Mouse (Mus musculus): ENCODE measurements around the gene S100pbp. TPM values are rescaled to one million over a fixed set of nuclear protein-coding genes. Genes with fewer than 3 reads are reported as not detected.

S100pbp gene
- total and polyA plus RNA-seq, 2 experiments from 2014 or later: 15.6 to 52.2 TPM

- H3K9me3 ChIP-seq (ENCODE audit: low read length): no peaks in the 10 kb centered on the region
- peak overlapping the region; percentile 49 for H3K4me2 ChIP-seq (ENCODE audit: low read depth)
- no peak overlapping the region for H3K27ac ChIP-seq (ENCODE audit: low read depth, low read length)
- TF ChIP-seq CTCF (IDR thresholded peaks at IDR 0.05; ENCODE audit: low read depth): no peak
- peak overlapping the region; percentile 32 for H3K4me3 ChIP-seq (ENCODE audit: low read depth, low read length)
- H3K9ac ChIP-seq: peak overlapping the region; percentile 29
- no peaks in the 10 kb centered on the region; the same call in 1 of the 2 replicates for H3K27me3 ChIP-seq (ENCODE audit: insufficient read depth, low read length)
- ATAC-seq (no peak), DNase-seq (no peak)
- H3K4me1 ChIP-seq (ENCODE audit: insufficient read depth): peaks cover 9% of the 10 kb centered on the region; the same call in 1 of the 2 replicates
- 17% methylated on average over 5 of the region's 5 CpGs for WGBS
- H3K36me3 ChIP-seq (ENCODE audit: insufficient read depth): peaks cover 22% of the 10 kb centered on the region; the same call in 1 of the 2 replicates
Observed at GRCm38 (mm10) chr4:129226441-129226963, 37.0 kb upstream of the S100pbp start.

- peaks cover 9% of the 10 kb centered on the region; the same call in 1 of the 2 replicates for H3K4me1 ChIP-seq (ENCODE audit: insufficient read depth)
- DNase-seq (no peak), ATAC-seq (no peak)
- H3K27me3 ChIP-seq (ENCODE audit: insufficient read depth, low read length): no peaks in the 10 kb centered on the region; the same call in 1 of the 2 replicates
- H3K9me3 ChIP-seq (ENCODE audit: low read length): no peaks in the 10 kb centered on the region
- TF ChIP-seq CTCF (IDR thresholded peaks at IDR 0.05; ENCODE audit: low read depth): no peak
- 96% methylated on average over 12 of the region's 12 CpGs for WGBS
- H3K4me2 ChIP-seq (ENCODE audit: low read depth): no peak overlapping the region
- no peak overlapping the region for H3K4me3 ChIP-seq (ENCODE audit: low read depth, low read length)
- H3K27ac ChIP-seq (ENCODE audit: low read depth, low read length): no peak overlapping the region
- peaks cover 30% of the 10 kb centered on the region; the same call in 1 of the 2 replicates for H3K36me3 ChIP-seq (ENCODE audit: insufficient read depth)
- no peak overlapping the region for H3K9ac ChIP-seq
Observed at GRCm38 (mm10) chr4:129225315-129225714, 35.8 kb upstream of the S100pbp start.

DNA sequence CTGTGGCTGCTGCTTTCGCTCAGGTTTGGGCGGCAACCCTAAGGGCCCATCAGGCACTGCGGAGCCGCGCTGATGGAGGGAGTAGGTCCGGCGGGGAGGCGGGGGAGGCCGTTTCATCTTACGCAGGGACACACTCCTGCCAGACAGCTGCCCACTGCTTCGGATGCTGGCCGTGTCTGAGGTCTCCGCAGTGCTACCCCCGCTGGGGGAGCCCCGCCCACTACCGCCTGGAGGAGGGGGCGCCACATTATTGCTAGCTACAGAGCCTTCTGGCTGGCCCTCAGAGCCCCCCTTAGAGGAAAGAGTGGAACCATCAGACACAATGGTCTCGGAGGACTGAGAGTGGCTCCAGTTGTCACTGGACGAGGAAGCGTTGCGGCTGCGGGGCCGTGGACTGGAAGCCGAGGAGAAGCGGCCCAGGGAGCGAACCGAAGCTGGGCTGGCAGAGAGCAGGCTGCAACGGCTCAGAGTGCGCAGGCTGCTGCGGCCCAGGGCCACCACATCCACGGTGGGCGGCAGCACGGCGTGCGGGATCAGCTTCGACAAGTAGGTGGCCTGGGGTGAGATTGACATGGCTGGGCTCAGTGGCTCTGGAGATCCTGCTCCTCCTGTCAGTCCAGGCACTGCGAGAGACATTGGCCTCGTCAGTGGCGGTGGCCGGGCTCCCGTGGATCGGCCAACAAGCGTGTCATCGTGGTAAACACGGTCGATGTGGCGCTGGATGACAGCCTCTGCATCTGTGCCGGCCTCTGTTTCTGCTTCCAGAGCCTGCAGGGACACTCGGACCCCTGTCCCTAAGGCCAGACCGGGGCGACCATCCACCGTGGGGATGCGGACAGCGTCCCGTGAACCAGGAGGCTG lies 34.1 kb upstream of the S100pbp start:
- DNase-seq (no peak), ATAC-seq (peak; percentile 22; the same call in 1 of the 2 replicates)
- peaks cover 9% of the 10 kb centered on the region; the same call in 1 of the 2 replicates for H3K4me1 ChIP-seq (ENCODE audit: insufficient read depth)
- no peaks in the 10 kb centered on the region; the same call in 1 of the 2 replicates for H3K27me3 ChIP-seq (ENCODE audit: insufficient read depth, low read length)
- H3K4me3 ChIP-seq (ENCODE audit: low read depth, low read length): peak overlapping the region; percentile 6
- H3K36me3 ChIP-seq (ENCODE audit: insufficient read depth): peaks cover 47% of the 10 kb centered on the region
- no peak for TF ChIP-seq CTCF (IDR thresholded peaks at IDR 0.05; ENCODE audit: low read depth)
- 36% methylated on average over 55 of the region's 55 CpGs for WGBS
- no peaks in the 10 kb centered on the region for H3K9me3 ChIP-seq (ENCODE audit: low read length)
- H3K27ac ChIP-seq (ENCODE audit: low read depth, low read length): no peak overlapping the region
- H3K9ac ChIP-seq: peak overlapping the region; percentile 33
- peak overlapping the region; percentile 49 for H3K4me2 ChIP-seq (ENCODE audit: low read depth)

DNA sequence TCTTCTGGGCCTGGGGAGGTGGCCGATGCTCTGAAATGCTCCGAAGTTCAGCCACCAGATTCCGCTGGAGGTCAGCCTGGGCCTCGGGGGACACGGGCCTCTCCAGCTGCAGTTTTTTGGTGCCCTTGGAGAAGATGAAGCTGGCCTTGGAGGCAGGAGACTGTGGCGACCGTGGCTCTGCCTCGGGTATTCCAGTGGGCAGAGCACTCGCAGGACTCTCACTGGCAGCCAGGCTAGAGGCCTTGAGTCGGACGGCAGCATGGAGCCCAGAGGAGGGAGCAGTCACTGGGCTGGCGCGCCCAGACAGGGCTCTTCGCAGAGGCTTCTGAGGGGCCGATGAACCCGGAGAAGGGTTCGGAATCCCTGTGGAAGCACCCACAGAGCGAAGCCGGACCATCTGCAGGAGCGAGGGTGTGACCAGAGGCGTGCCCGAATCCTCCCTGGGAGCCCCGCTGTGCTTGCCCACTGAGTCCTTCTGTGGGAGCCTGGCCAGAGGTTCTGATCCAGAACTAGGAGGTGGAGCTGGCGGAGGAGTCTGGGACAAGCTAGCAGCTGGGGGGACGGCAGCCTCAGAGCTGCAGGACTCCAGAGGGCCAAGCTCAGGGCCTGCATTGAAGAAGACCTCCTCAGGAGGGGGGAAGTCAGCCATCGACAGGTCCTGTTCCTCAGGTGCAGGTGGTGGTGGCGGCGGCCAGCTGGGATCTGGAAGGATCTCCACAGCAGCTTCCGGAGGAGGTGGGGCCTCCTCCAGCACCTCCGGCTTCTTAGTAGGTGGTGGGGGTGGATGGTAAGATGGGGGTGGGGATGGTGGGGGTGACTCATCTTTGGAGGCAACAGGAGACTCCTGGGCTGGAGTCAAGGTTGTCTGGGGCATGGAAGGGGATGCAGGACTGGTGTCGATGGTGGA lies 32.7 kb upstream of the S100pbp start:
- Histone ChIP-seq H3K4me3 (ENCODE audit: low read depth, low read length) (no peak overlapping the region), H3K27me3 (ENCODE audit: insufficient read depth, low read length) (no peaks in the 10 kb centered on the region; the same call in 1 of the 2 replicates), H3K4me2 (ENCODE audit: low read depth) (no peak overlapping the region), H3K9ac (no peak overlapping the region), H3K4me1 (ENCODE audit: insufficient read depth) (peaks cover 9% of the 10 kb centered on the region; the same call in 1 of the 2 replicates), H3K27ac (ENCODE audit: low read depth, low read length) (no peak overlapping the region), H3K9me3 (ENCODE audit: low read length) (no peaks in the 10 kb centered on the region), H3K36me3 (ENCODE audit: insufficient read depth) (peaks cover 59% of the 10 kb centered on the region)
- DNase-seq (no peak), ATAC-seq (no peak)
- 77% methylated on average over 31 of the region's 31 CpGs for WGBS
- TF ChIP-seq CTCF (IDR thresholded peaks at IDR 0.05; ENCODE audit: low read depth): no peak

- no peak overlapping the region for H3K4me2 ChIP-seq (ENCODE audit: low read depth)
- no peaks in the 10 kb centered on the region; the same call in 1 of the 2 replicates for H3K27me3 ChIP-seq (ENCODE audit: insufficient read depth, low read length)
- 74% methylated on average over 23 of the region's 23 CpGs for WGBS
- H3K27ac ChIP-seq (ENCODE audit: low read depth, low read length): no peak overlapping the region
- no peaks in the 10 kb centered on the region; the same call in 1 of the 2 replicates for H3K4me1 ChIP-seq (ENCODE audit: insufficient read depth)
- ATAC-seq (no peak), DNase-seq (no peak)
- H3K9me3 ChIP-seq (ENCODE audit: low read length): no peaks in the 10 kb centered on the region
- no peak overlapping the region for H3K9ac ChIP-seq
- H3K36me3 ChIP-seq (ENCODE audit: insufficient read depth): peaks cover 69% of the 10 kb centered on the region
- no peak for TF ChIP-seq CTCF (IDR thresholded peaks at IDR 0.05; ENCODE audit: low read depth)
- no peak overlapping the region for H3K4me3 ChIP-seq (ENCODE audit: low read depth, low read length)
Observed at GRCm38 (mm10) chr4:129221097-129222010, 31.8 kb upstream of the S100pbp start.

All from forebrain, postnatal 0 days (tissue).